Mouse (Mus musculus): Measurements from ENCODE around the gene Mtmr12.

DNA sequence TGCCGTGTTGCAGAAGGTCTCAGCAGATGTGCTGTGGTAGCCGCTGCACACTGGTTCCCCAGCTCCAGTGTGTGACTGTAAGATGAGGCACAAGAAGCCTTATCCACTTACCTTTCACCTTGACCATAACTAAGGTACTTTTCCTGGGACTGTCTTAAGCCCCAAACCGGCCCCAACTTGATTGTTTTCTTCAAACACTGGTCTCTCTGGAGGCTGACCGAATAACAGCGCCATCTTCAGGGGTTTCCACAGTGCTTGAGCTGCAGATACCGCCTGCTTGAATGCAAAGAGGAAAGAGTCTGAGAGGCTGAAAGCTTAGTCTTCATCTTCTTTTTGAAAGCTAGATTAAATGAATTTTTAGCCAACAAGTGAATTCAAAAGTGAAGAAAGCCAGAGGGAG lies 26.6 kb downstream of the Mtmr12 start:
- TF ChIP-seq CTCF (IDR thresholded peaks at IDR 0.05; ENCODE audit: low read depth, low read length) (no peak), POLR2A (IDR thresholded peaks at IDR 0.05; ENCODE audit: extremely low read depth, insufficient read depth, low read length) (no peak)

Data from liver, adult 2 months (tissue).